Mouse (Mus musculus) frontal cortex, postnatal 10 days (tissue): ENCODE data around the gene Acsm4.
"Not testable (repeated sequence)": the region's sequence is repeated elsewhere in the genome, so short reads cannot be mapped to it uniquely, and the experiment has no call there.

Experiments
- DNase-seq, 2 experiments: peaks; one replicate each; pipeline ENCODE4 v3.0.0; 2022; ENCODE audit warnings: low spot score in 2 of 2, mixed read lengths in 1 of 2

Gene Acsm4

GRCm38 (mm10) chr7:119689726-119690125, at the start of gene Acsm4:
TSS of gene Acsm4 (plus strand) at chr7:119690026.
- DNase-seq, result no peak

DNA sequence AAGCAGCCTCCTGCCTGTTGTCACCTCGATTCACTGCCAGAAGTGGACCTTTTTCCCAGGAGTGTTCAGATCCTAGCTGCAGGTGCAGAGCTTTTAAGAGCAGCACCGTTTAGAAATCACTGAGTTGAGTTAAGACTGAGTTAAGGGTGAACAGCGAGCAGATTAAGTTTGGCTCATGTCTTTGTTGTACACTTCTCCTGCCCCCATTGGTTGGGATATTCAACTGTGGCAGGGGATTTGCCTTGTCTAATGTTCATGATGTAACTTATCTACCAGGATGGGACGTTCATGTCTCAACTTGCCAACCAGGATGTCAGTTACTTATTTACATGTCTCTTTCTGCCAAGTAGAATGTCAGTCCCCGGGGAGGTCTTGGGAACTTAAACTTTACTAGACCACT, 47.5 kb upstream of the Acsm4 start:
- DNase-seq, result no peak

DNA sequence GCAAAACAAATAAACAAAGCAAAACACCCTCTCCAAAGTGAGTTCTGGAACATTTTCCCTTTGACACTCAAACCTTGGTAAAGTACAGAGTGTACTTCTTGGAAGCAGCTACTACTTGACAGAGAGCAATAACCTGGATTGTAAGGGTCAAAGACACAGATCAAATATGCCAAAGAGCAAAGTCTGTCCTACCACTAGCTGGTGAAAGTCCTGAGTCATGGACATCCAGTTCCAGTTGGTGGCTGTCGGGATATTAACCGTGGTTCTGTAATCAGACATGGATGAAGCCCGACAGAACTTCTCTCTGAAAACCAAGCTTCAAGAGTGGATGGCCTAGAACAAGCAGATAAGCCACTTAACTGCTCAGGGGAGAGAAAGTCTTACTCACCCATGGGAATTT, 21.9 kb upstream of the Acsm4 start:
- DNase-seq, result no peak

DNA sequence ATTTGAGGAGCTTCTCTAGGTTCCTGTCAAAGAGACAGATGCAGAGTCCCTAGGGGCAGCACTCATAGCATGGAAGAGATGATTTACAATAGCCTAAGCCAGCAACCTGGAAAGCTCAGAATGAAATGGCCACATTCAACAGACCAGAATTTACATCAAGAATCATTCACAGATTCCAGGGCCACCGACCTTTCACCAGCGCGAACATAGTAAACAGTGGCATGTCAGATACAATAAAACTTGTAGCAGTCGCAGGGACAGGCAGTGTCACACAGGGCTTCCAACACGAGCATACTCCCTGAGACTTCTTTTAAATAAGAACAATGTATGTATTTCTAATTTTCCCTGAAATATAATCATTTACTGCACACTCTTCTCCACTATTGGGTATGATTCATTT, 19.4 kb upstream of the Acsm4 start:
- DNase-seq, result no peak

- no peak for DNase-seq
Observed at GRCm38 (mm10) chr7:119670925-119671324, 18.9 kb upstream of the Acsm4 start.

DNA sequence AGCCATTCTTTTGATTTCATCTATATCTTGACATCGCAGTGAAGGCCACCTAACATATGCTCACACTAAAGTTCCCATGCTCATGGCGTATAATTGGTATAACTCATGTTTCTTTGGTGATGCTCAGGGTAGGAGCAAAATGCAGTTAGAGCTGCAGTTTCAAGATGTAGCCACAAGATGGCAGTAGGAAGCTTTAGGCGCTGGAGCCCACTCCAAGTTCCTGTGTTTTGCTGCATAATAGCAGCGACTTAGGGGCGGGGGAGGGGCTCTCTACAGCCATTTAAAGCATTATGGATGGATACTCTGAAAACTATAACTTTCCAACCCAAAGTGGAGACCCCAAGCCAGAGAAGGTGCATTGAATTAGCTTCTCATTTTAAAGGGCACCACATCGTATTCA, 16.4 kb upstream of the Acsm4 start:
- DNase-seq, result peak in 1 of 2 experiments; percentile 19

- no peak for DNase-seq
Observed at GRCm38 (mm10) chr7:119680107-119680506, 9.7 kb upstream of the Acsm4 start.

GRCm38 (mm10) chr7:119682699-119683098, 7.1 kb upstream of the Acsm4 start:
- no peak for DNase-seq

GRCm38 (mm10) chr7:119692302-119692701, 2.5 kb downstream of the Acsm4 start:
- DNase-seq, result no peak

- no peak for DNase-seq
Observed at GRCm38 (mm10) chr7:119694926-119695325, 5.1 kb downstream of the Acsm4 start.

- no peak for DNase-seq
Observed at GRCm38 (mm10) chr7:119714111-119714510, 24.3 kb downstream of the Acsm4 start.

DNA sequence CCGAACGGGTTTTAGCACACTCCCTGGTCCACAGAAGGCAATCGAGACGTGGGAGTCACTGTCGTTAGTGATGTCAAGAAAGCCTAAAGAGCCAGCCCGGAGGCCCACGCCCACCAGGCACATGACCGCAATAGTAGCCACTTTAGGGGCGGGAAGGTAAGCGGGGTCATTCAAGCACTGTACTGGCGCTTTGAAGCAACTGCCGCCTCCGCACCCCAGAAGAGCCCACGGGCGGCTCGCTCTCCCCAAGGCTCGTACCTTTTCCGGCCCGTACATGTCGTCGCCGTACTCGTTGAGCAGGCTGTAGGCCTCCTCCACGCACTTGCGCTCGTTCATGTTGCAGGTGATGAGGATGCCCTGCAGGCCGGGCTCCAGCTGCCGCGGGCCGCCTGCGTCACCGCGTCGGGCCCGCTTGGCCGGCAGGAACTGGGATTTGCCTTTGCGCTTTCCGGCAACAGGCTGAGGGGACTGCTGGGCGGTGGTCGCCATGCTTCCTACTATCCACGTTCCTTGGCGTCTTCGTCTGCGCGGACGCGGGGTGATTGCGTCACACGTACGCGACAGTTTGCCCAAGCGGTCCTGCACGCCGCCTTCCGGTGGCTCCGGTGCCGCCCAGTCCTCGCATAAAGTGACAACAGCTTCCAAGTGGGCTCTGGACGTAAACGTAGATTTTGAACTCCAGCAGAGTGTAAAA, 30.6 kb downstream of the Acsm4 start, which contains the start of gene Thumpd1:
Gene Thumpd1, minus strand, starts transcription at position 546 of the 694 bp plus-strand sequence.
- peak; percentile 87 to 94 for DNase-seq

DNA sequence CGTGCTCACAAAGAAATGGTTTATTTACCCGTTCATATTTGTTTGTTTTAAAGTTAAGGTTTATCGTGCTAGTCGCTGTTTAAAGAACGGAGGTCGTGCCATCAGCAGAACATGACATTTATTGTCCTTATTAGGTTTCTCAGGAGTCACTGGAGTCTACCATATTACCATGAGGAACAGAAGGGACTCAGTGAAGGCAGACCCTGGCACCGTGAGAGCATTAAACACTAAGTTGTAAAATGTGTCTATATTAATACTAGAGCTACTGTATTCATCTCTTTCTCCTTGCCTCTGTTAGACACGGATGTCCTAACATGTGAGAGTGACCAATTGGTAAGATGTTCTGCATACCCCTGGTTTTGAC, 31.1 kb downstream of the Acsm4 start:
- no peak for DNase-seq

DNA sequence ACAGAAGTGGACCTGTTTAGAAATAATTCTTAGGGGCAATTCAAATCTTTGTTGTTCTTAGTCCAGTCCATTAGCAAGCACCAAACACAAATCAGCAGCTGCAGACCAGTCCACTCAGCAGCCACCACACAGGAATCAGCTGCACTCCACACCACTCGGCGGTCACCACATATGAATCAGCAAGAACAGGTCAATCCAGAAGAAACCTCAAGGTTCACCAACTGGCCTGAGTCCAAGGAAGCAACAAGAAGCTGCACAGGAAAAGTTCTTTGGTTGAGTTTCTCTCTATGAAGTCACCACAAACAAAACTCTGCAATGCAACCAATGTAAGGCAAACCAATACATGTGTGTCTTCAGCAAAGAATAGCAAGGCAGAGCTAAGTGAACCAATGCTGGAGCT, 37.8 kb downstream of the Acsm4 start:
- DNase-seq, result no peak

DNA sequence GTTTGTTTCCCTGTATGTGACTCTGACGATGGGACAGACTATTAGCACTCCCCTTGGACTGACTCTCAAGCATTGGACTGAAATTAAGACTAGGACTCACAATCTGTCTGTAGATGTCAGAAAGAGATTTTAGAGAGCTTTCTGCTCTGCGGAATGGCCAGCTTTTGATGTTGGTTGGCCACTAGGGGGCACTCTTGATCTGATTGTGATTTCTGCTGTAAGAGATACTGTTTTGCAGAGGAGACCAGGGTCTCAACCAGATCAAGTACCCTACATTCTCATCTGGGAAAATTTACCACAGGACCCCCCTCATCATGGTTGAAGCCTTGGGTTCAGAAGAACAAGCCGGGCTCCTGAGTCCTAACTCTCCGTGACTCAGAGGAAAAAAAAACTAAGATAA, 41.4 kb downstream of the Acsm4 start:
- not testable (repeated sequence) for DNase-seq

- DNase-seq, result no peak
Observed at GRCm38 (mm10) chr7:119738877-119739276, 49.1 kb downstream of the Acsm4 start.

GRCm38 (mm10) chr7:119739798-119740468, 50.1 kb downstream of the Acsm4 start:
- not testable (repeated sequence) for DNase-seq

- no peak for DNase-seq
Observed at GRCm38 (mm10) chr7:119744321-119744720, 54.5 kb downstream of the Acsm4 start.

- DNase-seq, result no peak
Observed at GRCm38 (mm10) chr7:119745869-119746268, 56.0 kb downstream of the Acsm4 start.

DNA sequence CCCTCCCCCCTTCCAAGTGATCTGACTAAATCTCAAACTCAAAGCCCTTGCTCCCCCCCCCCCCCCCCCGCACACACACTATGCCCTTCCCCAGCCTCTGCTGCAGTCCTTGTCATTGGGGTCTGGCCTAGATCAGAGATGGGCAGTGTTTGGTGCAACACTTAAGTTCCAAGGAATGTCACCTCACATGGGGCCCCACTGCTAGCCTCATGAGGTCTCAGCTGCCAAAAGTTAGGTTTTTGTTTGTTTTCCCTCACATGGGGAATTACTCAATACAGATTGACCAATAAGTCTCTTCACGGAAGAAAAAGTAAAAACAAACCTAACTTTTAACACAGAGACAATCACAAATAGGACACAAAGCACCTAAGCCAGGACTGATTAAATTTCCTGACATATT, 58.9 kb downstream of the Acsm4 start:
- DNase-seq, result no peak

- no peak for DNase-seq
Observed at GRCm38 (mm10) chr7:119749942-119750341, 60.1 kb downstream of the Acsm4 start.

DNA sequence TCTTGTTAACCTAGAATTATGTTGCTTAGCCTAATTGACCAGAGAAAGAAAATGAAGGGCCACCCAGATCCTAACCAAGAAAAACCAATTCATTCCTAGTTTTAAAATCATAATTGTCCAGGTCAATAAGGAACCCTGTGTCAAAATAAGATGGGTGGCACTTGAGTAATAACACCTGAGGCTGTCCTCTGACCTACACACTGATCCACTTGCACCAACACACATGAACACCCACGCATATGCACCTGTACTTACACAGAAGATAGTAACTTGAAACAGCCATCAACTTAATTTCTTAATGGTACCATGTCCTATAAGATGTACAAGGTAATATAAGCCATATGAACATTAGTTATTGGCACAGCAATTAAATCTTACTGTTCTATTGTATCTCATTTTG, 63.9 kb downstream of the Acsm4 start:
- no peak for DNase-seq

DNA sequence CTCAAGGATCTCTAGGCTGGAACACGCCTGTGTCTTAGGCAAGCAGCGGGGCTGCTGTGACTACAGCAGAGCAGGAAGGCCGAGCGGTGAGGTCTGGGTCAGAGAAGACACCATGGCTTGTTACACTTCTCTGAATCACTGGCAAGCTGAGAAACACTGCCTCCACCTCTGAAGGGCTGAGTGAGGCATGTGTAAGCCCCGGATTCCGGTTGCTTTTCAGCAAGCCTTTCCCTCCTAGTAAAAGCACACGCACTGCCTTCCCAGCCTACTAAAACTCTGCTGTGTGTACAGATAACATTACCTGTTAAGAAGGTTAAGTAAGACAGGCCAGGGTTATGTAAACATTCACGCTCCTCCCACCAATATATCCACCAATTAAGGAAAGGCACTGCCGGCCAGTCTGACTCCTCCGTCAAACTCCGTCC, 70.7 kb downstream of the Acsm4 start, which contains the start of gene Acsm3:
Gene Acsm3, plus strand, starts transcription at position 397 of the 425 bp plus-strand sequence.
- no peak for DNase-seq
